7 mouse cellular contexts compared by ENCODE assay signal in the genomic region with DNA sequence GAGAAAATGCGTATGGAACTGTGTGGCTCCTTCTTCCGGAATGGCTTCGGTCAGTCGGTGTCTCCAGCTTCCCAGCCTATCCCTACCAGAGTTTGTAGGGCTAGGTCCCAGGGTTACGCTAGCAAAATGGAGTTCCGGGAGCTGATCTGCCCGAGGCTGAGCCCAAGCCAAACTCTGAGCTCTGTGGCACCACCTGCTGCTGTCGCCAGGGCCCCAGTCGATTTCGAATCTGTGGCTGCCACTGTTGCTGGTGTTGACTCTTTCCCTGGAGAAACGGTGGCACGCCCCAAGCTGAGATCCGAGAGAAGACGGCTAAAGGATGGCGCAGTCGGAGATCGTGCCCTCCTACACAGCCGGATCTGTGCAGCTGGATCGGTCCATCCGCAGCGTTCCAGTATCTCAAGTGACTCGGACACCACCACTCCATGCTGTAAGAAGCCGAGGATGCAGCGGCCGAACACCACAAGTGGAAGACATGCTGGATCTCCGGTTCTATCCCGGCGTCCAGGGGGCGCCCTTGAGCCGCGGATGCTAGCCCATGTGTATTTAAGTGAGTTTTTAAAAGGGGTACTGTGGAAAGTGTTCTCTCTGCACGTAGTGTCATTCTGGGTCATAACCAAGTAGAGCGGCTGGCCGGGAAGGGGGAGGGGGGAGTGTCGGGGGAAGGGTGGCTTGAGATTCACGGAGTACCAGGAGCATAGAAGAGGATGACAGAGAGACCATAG. TPM values are rescaled to one million over a fixed set of nuclear protein-coding genes. Genes with fewer than 3 reads are reported as not detected.
DNase-seq lines count a peak whose midpoint lies in the region; ATAC-seq and TF ChIP-seq lines count a peak whose summit lies in the region.

No protein-coding gene starts in this region.

- TF ChIP-seq POLR2A in heart, adult 2 months (IDR thresholded peaks at IDR 0.05; ENCODE audit: insufficient read depth, low read depth, low read length): no peak

- intact Hi-C loops in heart, adult 2 months (cut with DNase I): loop anchor here (2.0 kb wide), 1 partner anchor 24 kb away; no protein-coding TSS in a partner anchor

- H3K27me3 ChIP-seq in embryonic facial prominence, embryonic 12.5 days: no peaks in the 10 kb centered on the region
- no peaks in the 10 kb centered on the region for H3K27me3 ChIP-seq in heart, adult 2 months (ENCODE audit: control insufficient read depth, insufficient read depth, low read length)
- H3K27me3 ChIP-seq in limb, embryonic 13.5 days: no peaks in the 10 kb centered on the region
- H3K27me3 ChIP-seq in midbrain, embryonic 15.5 days (replicated peaks): no peaks in the 10 kb centered on the region

- peak overlapping the region; percentile 46 for H3K4me3 ChIP-seq in embryonic facial prominence, embryonic 12.5 days
- H3K4me3 ChIP-seq in heart, adult 2 months: peak overlapping the region; percentile 64
- peak overlapping the region; percentile 53 for H3K4me3 ChIP-seq in limb, embryonic 13.5 days
- peak overlapping the region; percentile 24 for H3K4me3 ChIP-seq in midbrain, embryonic 15.5 days

- H3K4me1 ChIP-seq in embryonic facial prominence, embryonic 12.5 days: no peaks in the 10 kb centered on the region
- 0 out of 2 replicates have a peak, but pooled peaks cover 2% of the 10 kb centered on the region for H3K4me1 ChIP-seq in heart, adult 2 months (ENCODE audit: control insufficient read depth, insufficient read depth, low read length)
- H3K4me1 ChIP-seq in limb, embryonic 13.5 days: peaks cover 12% of the 10 kb centered on the region
- peaks cover 8% of the 10 kb centered on the region; the same call in 1 of the 2 replicates for H3K4me1 ChIP-seq in midbrain, embryonic 15.5 days

- H3K9me3 ChIP-seq in embryonic facial prominence, embryonic 12.5 days: no peaks in the 10 kb centered on the region
- no peaks in the 10 kb centered on the region for H3K9me3 ChIP-seq in limb, embryonic 13.5 days
- no peaks in the 10 kb centered on the region for H3K9me3 ChIP-seq in midbrain, embryonic 15.5 days

- H3K4me2 ChIP-seq in embryonic facial prominence, embryonic 12.5 days (replicated peaks): peak overlapping the region; percentile 70
- H3K4me2 ChIP-seq in limb, embryonic 13.5 days (replicated peaks): peak overlapping the region; percentile 71
- H3K4me2 ChIP-seq in midbrain, embryonic 15.5 days: peak overlapping the region; percentile 49

- 0 out of 2 replicates have a peak, but pooled peaks have one; percentile 26 for TF ChIP-seq EP300 in heart, adult 2 months (IDR thresholded peaks at IDR 0.05; ENCODE audit: insufficient read depth, low read depth, low read length)

- ATAC-seq in embryonic facial prominence, embryonic 12.5 days (ENCODE audit: insufficient number of reproducible peaks, insufficient read depth, low FRiP score, low TSS enrichment): peak; percentile 84
- ATAC-seq in limb, embryonic 13.5 days (ENCODE audit: low FRiP score, low read depth): peak; percentile 57
- ATAC-seq in midbrain, embryonic 15.5 days (replicated peaks): no peak

- H3K9ac ChIP-seq in embryonic facial prominence, embryonic 12.5 days: peak overlapping the region; percentile 45
- H3K9ac ChIP-seq in heart, adult 2 months (ENCODE audit: low read depth, low read length): peak overlapping the region; percentile 90
- H3K9ac ChIP-seq in limb, embryonic 13.5 days: peak overlapping the region; percentile 67
- peak overlapping the region; percentile 12; the same call in 1 of the 2 replicates for H3K9ac ChIP-seq in midbrain, embryonic 15.5 days

- peak; percentile 93 for DNase-seq in adrenal gland, postnatal 14 days
- peak; percentile 87 to 90 for DNase-seq in heart, adult 2 months
- DNase-seq in kidney, adult 8-10 months: peak; percentile 79 to 92
- peak; percentile 89 to 94 for DNase-seq in spleen, postnatal 10 days (ENCODE audit: low spot score in 2 of 2)

- 1% methylated on average over 36 of the region's 36 CpGs for WGBS in embryonic facial prominence, embryonic 12.5 days
- WGBS in heart, adult 2 months: 3% methylated on average over 36 of the region's 36 CpGs
- 1% methylated on average over 36 of the region's 36 CpGs for WGBS in limb, embryonic 13.5 days
- 2% methylated on average over 36 of the region's 36 CpGs for WGBS in midbrain, embryonic 15.5 days

- H3K27ac ChIP-seq in embryonic facial prominence, embryonic 12.5 days: 0 out of 2 replicates have a peak overlapping the region, but pooled peaks have one; percentile 23
- peak overlapping the region; percentile 58 for H3K27ac ChIP-seq in heart, adult 2 months
- H3K27ac ChIP-seq in limb, embryonic 13.5 days: 0 out of 2 replicates have a peak overlapping the region, but pooled peaks have one; percentile 33
- H3K27ac ChIP-seq in midbrain, embryonic 15.5 days: no peak overlapping the region

- TF ChIP-seq CTCF in heart, adult 2 months (IDR thresholded peaks at IDR 0.05): peak; percentile 80

- peaks cover under 1% of the 10 kb centered on the region; the same call in 1 of the 2 replicates for H3K36me3 ChIP-seq in embryonic facial prominence, embryonic 12.5 days
- no peaks in the 10 kb centered on the region for H3K36me3 ChIP-seq in heart, adult 2 months (ENCODE audit: control insufficient read depth, insufficient read depth, low read length)
- H3K36me3 ChIP-seq in limb, embryonic 13.5 days: peaks cover 3% of the 10 kb centered on the region; the same call in 1 of the 2 replicates
- H3K36me3 ChIP-seq in midbrain, embryonic 15.5 days (replicated peaks): no peaks in the 10 kb centered on the region

- no peaks in the 10 kb centered on the region for H3K79me2 ChIP-seq in heart, adult 2 months (replicated peaks; ENCODE audit: control insufficient read depth, insufficient read depth, low read length)

RNA-seq across cellular contexts. Expression of a gene that starts 6.7 kb away (rescaled TPM):
- total RNA-seq in adrenal gland, postnatal 14 days (2021): 30.6 and 32.3 TPM in 2 replicates
- 3.6 and 5.1 TPM in 2 replicates for polyA plus RNA-seq in embryonic facial prominence, embryonic 12.5 days (2016; fragmentation: Nextera tagmentation; extraction: Ambion mirVana)
- total RNA-seq in heart, adult 2 months (2021): under 1 TPM in 1 of 2 experiments, not detected in 1; 0.81 TPM
- 1.4 and 1.8 TPM in 2 replicates for polyA plus RNA-seq in heart, adult 2 months (2012; rRNA removed)
- 4.5 and 5.1 TPM in 2 replicates for polyA plus RNA-seq in limb, embryonic 13.5 days (2015; fragmentation: Nextera tagmentation; extraction: Ambion mirVana)
- 0.31 TPM in 1 of 2 replicates, not detected in the other for polyA plus RNA-seq in midbrain, embryonic 15.5 days (2015; fragmentation: Nextera tagmentation; extraction: Ambion mirVana)

RNA-seq across cellular contexts. Expression of a gene that starts 11.6 kb away (rescaled TPM):
- 5.0 and 26.2 TPM in 2 replicates for total RNA-seq in adrenal gland, postnatal 14 days (2021)
- 10.8 and 12.6 TPM in 2 replicates for polyA plus RNA-seq in embryonic facial prominence, embryonic 12.5 days (2016; fragmentation: Nextera tagmentation; extraction: Ambion mirVana)
- 1 to 10 TPM in 1 of 2 experiments, under 1 TPM in 1; 0.84 to 1.1 TPM for total RNA-seq in heart, adult 2 months (2021)
- polyA plus RNA-seq in heart, adult 2 months (2012; rRNA removed): 1.6 and 3.5 TPM in 2 replicates
- polyA plus RNA-seq in limb, embryonic 13.5 days (2015; fragmentation: Nextera tagmentation; extraction: Ambion mirVana): 11.1 and 12.1 TPM in 2 replicates
- polyA plus RNA-seq in midbrain, embryonic 15.5 days (2015; fragmentation: Nextera tagmentation; extraction: Ambion mirVana): 12.5 and 13.5 TPM in 2 replicates

RNA-seq across cellular contexts. Expression of a gene that starts 15.4 kb away (rescaled TPM):
- total RNA-seq in adrenal gland, postnatal 14 days (2021): 175 and 187 TPM in 2 replicates
- 257 and 260 TPM in 2 replicates for polyA plus RNA-seq in embryonic facial prominence, embryonic 12.5 days (2016; fragmentation: Nextera tagmentation; extraction: Ambion mirVana)
- 100 to 1,000 TPM; 116 to 132 TPM for total RNA-seq in heart, adult 2 months (2021)
- 185 and 257 TPM in 2 replicates for polyA plus RNA-seq in heart, adult 2 months (2012; rRNA removed)
- 285 and 288 TPM in 2 replicates for polyA plus RNA-seq in limb, embryonic 13.5 days (2015; fragmentation: Nextera tagmentation; extraction: Ambion mirVana)
- 195 and 208 TPM in 2 replicates for polyA plus RNA-seq in midbrain, embryonic 15.5 days (2015; fragmentation: Nextera tagmentation; extraction: Ambion mirVana)

RNA-seq across cellular contexts. Expression of a gene that starts 15.4 kb away (rescaled TPM):
- 82.6 and 89.8 TPM in 2 replicates for total RNA-seq in adrenal gland, postnatal 14 days (2021)
- polyA plus RNA-seq in embryonic facial prominence, embryonic 12.5 days (2016; fragmentation: Nextera tagmentation; extraction: Ambion mirVana): 180 TPM in 2 replicates
- 10 to 100 TPM; 35.9 to 41.7 TPM for total RNA-seq in heart, adult 2 months (2021)
- 69.5 and 74.9 TPM in 2 replicates for polyA plus RNA-seq in heart, adult 2 months (2012; rRNA removed)
- polyA plus RNA-seq in limb, embryonic 13.5 days (2015; fragmentation: Nextera tagmentation; extraction: Ambion mirVana): 211 and 218 TPM in 2 replicates
- 198 and 199 TPM in 2 replicates for polyA plus RNA-seq in midbrain, embryonic 15.5 days (2015; fragmentation: Nextera tagmentation; extraction: Ambion mirVana)

RNA-seq across cellular contexts. Expression of a gene that starts 29.0 kb away (rescaled TPM):
- 0.75 and 1.4 TPM in 2 replicates for total RNA-seq in adrenal gland, postnatal 14 days (2021)
- polyA plus RNA-seq in embryonic facial prominence, embryonic 12.5 days (2016; fragmentation: Nextera tagmentation; extraction: Ambion mirVana): 2.3 and 3.2 TPM in 2 replicates
- total RNA-seq in heart, adult 2 months (2021): under 1 TPM; 0.39 to 0.45 TPM
- 1.7 and 3.3 TPM in 2 replicates for polyA plus RNA-seq in heart, adult 2 months (2012; rRNA removed)
- polyA plus RNA-seq in limb, embryonic 13.5 days (2015; fragmentation: Nextera tagmentation; extraction: Ambion mirVana): 1.7 and 2.3 TPM in 2 replicates
- polyA plus RNA-seq in midbrain, embryonic 15.5 days (2015; fragmentation: Nextera tagmentation; extraction: Ambion mirVana): 4.2 and 4.6 TPM in 2 replicates

Comparison
In these comparisons a context has a peak if more than half of its experiments do, and no peak if none do; other contexts are left out.
1. H3K9ac ChIP-seq: peak in every context shown above with its lines; median percentile 90 in heart, adult 2 months; 67 in limb, embryonic 13.5 days; 45 in embryonic facial prominence, embryonic 12.5 days; 12 in midbrain, embryonic 15.5 days.